Mouse (Mus musculus) midbrain, embryonic 16.5 days (tissue): ENCODE results near the gene Fam84a. TPM values are rescaled to one million over a fixed set of nuclear protein-coding genes. Genes with fewer than 3 reads are reported as not detected.

Source experiments
- ATAC-seq: fragments of 200-750 bp; cut with Nextera tagmentation; 2 replicates; pipeline ENCODE4 v1.8.0; 2017; ENCODE audit warnings: moderate TSS enrichment
- H3K27ac ChIP-seq: fragments of 300-500 bp; sonication (generic); 2 replicates; pipeline ENCODE4 v1.5.1; 2014; ENCODE audit warnings: mild to moderate bottlenecking, low read length, mixed read lengths
- H3K27me3 ChIP-seq: fragments of 300-500 bp; sonication (generic); 2 replicates; pipeline ENCODE4 v1.6.1; 2014; ENCODE audit warnings: low read depth, low read length, mixed read lengths; ENCODE audit not compliant: control insufficient read depth, insufficient read depth
- H3K36me3 ChIP-seq: fragments of 300-500 bp; sonication (generic); 2 replicates; pipeline ENCODE4 v1.6.1; 2014; ENCODE audit warnings: mild to moderate bottlenecking, low read length, moderate library complexity, mixed read lengths; ENCODE audit not compliant: control insufficient read depth, insufficient read depth
- H3K4me1 ChIP-seq: fragments of 300-500 bp; sonication (generic); 2 replicates; pipeline ENCODE4 v1.6.1; 2014; ENCODE audit warnings: mild to moderate bottlenecking, low read length, mixed read lengths; ENCODE audit not compliant: control insufficient read depth, insufficient read depth
- H3K4me2 ChIP-seq: fragments of 300-500 bp; sonication (generic); 2 replicates; pipeline ENCODE4 v1.6.1; 2014; ENCODE audit warnings: mild to moderate bottlenecking, low read length, mixed read lengths
- H3K4me3 ChIP-seq: fragments of 300-500 bp; sonication (generic); 2 replicates; pipeline ENCODE4 v1.5.1; 2014; ENCODE audit warnings: low read depth, mild to moderate bottlenecking, low read length, moderate library complexity, mixed read lengths
- H3K9ac ChIP-seq: fragments of 300-500 bp; sonication (generic); 2 replicates; pipeline ENCODE4 v1.6.1; 2014; ENCODE audit warnings: low read depth, low read length, mixed read lengths
- H3K9me3 ChIP-seq: fragments of 300-500 bp; sonication (generic); replicated peaks from 2 replicates; pipeline ENCODE4 v1.6.1; 2014; ENCODE audit warnings: mild to moderate bottlenecking, low read length, mixed read lengths; ENCODE audit not compliant: control insufficient read depth, poor library complexity, severe bottlenecking
- WGBS: fragments of 180-500 bp; shearing (Covaris S2); extraction: QIAGEN DNeasy Blood & Tissue Kit; methylation state at CpG from one replicate; pipeline ENCODE4 v1.1.7; 2014; 5-methylcytosine and 5-hydroxymethylcytosine counted together
- polyA plus RNA-seq: library from polyadenylated mRNA; unstranded; fragments of >200 nt; fragmentation: Nextera tagmentation; extraction: Ambion mirVana; gene quantifications from 2 replicates; pipeline ENCODE4 v1.2.1, GENCODE M21; 2015

Gene Fam84a
- polyA plus RNA-seq = 74.8 and 75.7 TPM in 2 replicates

- H3K4me2 ChIP-seq = peak within 1 kb of the TSS; percentile 94
- peak; percentile 98 for ATAC-seq
- H3K4me1 ChIP-seq = peaks cover 11% of the 10 kb centered on the region
- under 1% methylated on average over 31 of the region's 31 CpGs for WGBS
- H3K9ac ChIP-seq = peak within 1 kb of the TSS; percentile 79
- H3K4me3 ChIP-seq = peak within 1 kb of the TSS; percentile 74
- H3K27me3 ChIP-seq = no peaks in the 10 kb centered on the region
- peak within 1 kb of the TSS; percentile 88 for H3K27ac ChIP-seq
- H3K36me3 ChIP-seq = no peaks in the 10 kb centered on the region
- no peaks in the 10 kb centered on the region for H3K9me3 ChIP-seq
These were observed at the start of gene Fam84a for GRCm38 (mm10) chr12:14151921-14152320. Gene Fam84a, minus strand, starts transcription at chr12:14152054.

- Histone ChIP-seq H3K27ac (no peak overlapping the region), H3K4me2 (no peak overlapping the region), H3K4me3 (no peak overlapping the region), H3K9ac (no peak overlapping the region), H3K27me3 (no peaks in the 10 kb centered on the region), H3K4me1 (no peaks in the 10 kb centered on the region), H3K36me3 (no peaks in the 10 kb centered on the region), H3K9me3 (no peaks in the 10 kb centered on the region)
- no peak for ATAC-seq
- 70% methylated on average over 3 of the region's 3 CpGs for WGBS
These were observed 43.6 kb upstream of the Fam84a start for GRCm38 (mm10) chr12:14195479-14195878.

DNA sequence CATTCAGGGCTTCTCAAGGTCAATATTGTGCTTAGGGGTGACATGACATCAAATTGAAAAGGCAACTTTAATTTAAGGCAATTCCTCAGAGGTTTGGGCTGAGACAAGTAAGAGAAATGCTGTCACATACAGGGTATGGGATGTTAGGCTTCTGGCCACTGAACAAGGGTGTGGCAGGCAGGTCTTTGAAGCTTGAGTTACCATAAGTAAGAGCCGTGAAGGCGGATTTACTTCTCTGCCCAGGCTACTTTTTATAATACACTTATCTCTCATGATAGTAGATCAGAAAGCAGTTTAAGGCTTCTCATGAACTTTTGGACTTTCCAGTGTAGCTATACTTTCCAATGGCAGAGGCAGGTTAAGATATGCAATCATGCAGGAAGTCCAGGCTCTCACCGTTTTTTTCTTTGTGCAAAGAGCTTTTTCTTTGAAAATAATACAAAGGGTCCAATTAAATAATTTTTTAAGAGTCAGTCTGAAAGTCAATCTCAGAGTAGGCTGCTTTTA, 34.9 kb upstream of the Fam84a start:
- H3K27ac ChIP-seq = no peak overlapping the region
- H3K9ac ChIP-seq = no peak overlapping the region
- H3K4me1 ChIP-seq = no peaks in the 10 kb centered on the region
- WGBS = 89% methylated on average over 3 of the region's 3 CpGs
- no peaks in the 10 kb centered on the region for H3K36me3 ChIP-seq
- H3K9me3 ChIP-seq = no peaks in the 10 kb centered on the region
- H3K4me2 ChIP-seq = no peak overlapping the region
- H3K27me3 ChIP-seq = no peaks in the 10 kb centered on the region
- no peak for ATAC-seq
- no peak overlapping the region for H3K4me3 ChIP-seq

DNA sequence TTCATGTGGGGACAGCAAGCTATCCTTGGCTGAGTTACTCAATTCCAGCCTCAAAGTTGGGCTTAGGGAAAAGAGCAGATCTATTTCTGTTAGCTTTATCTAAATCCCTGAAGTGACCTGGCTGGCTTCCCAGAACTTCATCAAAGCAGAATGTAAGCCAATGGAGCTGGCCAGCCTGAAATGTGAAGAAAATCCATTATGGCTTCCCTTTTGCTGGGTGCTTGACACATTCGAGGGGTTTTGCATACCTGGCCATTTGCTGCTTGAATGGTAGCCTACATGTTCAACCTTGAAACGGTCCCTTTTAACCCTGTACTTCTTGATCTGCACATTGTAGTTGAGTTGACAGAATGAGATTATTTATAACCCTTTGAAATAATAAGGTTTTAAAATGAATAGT, 13.9 kb upstream of the Fam84a start:
- no peak overlapping the region for H3K27ac ChIP-seq

GRCm38 (mm10) chr12:14164936-14165335, 13.1 kb upstream of the Fam84a start:
- ATAC-seq = no peak
- Histone ChIP-seq H3K4me1 (no peaks in the 10 kb centered on the region), H3K4me2 (no peak overlapping the region), H3K4me3 (no peak overlapping the region), H3K9ac (no peak overlapping the region), H3K36me3 (no peaks in the 10 kb centered on the region), H3K27ac (no peak overlapping the region), H3K27me3 (no peaks in the 10 kb centered on the region), H3K9me3 (no peaks in the 10 kb centered on the region)
- 100% methylated on average over 1 of the region's 1 CpGs for WGBS

More for the DNA sequence above, 13.9 kb upstream of the Fam84a start:
- Histone ChIP-seq H3K4me1 (no peaks in the 10 kb centered on the region), H3K9ac (no peak overlapping the region), H3K27me3 (no peaks in the 10 kb centered on the region), H3K4me3 (no peak overlapping the region), H3K36me3 (no peaks in the 10 kb centered on the region), H3K4me2 (no peak overlapping the region), H3K9me3 (no peaks in the 10 kb centered on the region)
- WGBS = 64% methylated on average over 2 of the region's 2 CpGs
- ATAC-seq = no peak

- Histone ChIP-seq H3K9me3 (no peaks in the 10 kb centered on the region), H3K4me3 (peak overlapping the region; percentile 74), H3K9ac (peak overlapping the region; percentile 79), H3K4me2 (peak overlapping the region; percentile 94), H3K36me3 (no peaks in the 10 kb centered on the region), H3K27me3 (no peaks in the 10 kb centered on the region), H3K27ac (peak overlapping the region; percentile 29; the same call in 1 of the 2 replicates), H3K4me1 (peaks cover 11% of the 10 kb centered on the region)
- WGBS = under 1% methylated on average over 14 of the region's 14 CpGs
- ATAC-seq = peak; percentile 12
These were observed 572 bp upstream of the Fam84a start for GRCm38 (mm10) chr12:14152426-14152825.

GRCm38 (mm10) chr12:14150936-14151631, 770 bp downstream of the Fam84a start:
- 2% methylated on average over 19 of the region's 19 CpGs for WGBS
- no peaks in the 10 kb centered on the region for H3K27me3 ChIP-seq
- H3K4me1 ChIP-seq = peaks cover 11% of the 10 kb centered on the region
- no peaks in the 10 kb centered on the region for H3K9me3 ChIP-seq
- no peaks in the 10 kb centered on the region for H3K36me3 ChIP-seq
- H3K4me3 ChIP-seq = peak overlapping the region; percentile 74
- peak; percentile 64 for ATAC-seq
- peak overlapping the region; percentile 94 for H3K4me2 ChIP-seq
- peak overlapping the region; percentile 88 for H3K27ac ChIP-seq
- peak overlapping the region; percentile 79 for H3K9ac ChIP-seq

- Histone ChIP-seq H3K4me3 (peak overlapping the region; percentile 74), H3K9me3 (no peaks in the 10 kb centered on the region), H3K4me2 (peak overlapping the region; percentile 94), H3K36me3 (no peaks in the 10 kb centered on the region), H3K27ac (peak overlapping the region; percentile 88), H3K9ac (peak overlapping the region; percentile 79), H3K4me1 (peaks cover 11% of the 10 kb centered on the region), H3K27me3 (no peaks in the 10 kb centered on the region)
- ATAC-seq = peak; percentile 2; the same call in 1 of the 2 replicates
- under 1% methylated on average over 20 of the region's 20 CpGs for WGBS
These were observed 1.3 kb downstream of the Fam84a start for GRCm38 (mm10) chr12:14150568-14150909.

DNA sequence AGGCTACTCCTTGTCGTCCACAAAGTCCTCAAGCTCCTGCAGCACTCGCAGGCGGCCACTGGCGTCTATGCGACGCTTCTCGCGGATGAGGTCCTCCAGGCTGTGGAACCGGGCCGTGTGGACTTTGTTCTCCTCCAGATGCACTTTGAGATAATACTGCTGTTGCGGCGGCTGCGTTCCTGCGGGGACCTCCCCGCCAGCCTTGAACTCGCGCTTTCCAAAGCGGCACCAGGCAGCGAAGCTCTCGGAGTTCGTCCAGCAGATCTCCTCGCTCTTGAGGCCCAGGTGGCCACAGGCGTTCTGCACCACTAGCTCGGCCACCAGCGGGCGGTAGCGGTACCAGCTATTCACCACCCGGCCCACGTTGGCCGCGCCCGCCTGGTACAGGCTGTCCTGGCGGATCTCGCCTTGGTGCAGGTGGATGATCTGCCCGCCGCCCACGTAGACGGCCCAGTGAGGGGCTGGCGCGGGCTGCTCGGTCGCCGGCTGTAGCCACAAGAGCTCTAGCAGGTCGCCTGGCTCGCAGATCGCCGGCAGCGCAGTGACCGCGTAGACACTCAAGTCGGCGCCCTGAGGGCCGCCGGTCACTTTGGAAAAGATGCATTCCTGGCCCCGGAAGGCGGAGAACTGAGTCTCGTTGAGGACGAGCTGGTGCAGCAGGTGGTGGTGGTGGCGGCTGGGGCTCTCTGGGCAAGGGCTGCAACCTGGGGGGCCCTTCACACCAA, 1.8 kb downstream of the Fam84a start:
- Histone ChIP-seq H3K4me3 (peak overlapping the region; percentile 74), H3K27ac (peak overlapping the region; percentile 88), H3K9me3 (no peaks in the 10 kb centered on the region), H3K27me3 (no peaks in the 10 kb centered on the region), H3K36me3 (no peaks in the 10 kb centered on the region), H3K9ac (peak overlapping the region; percentile 79), H3K4me2 (peak overlapping the region; percentile 94), H3K4me1 (peaks cover 11% of the 10 kb centered on the region)
- WGBS = under 1% methylated on average over 59 of the region's 59 CpGs
- ATAC-seq = peak; percentile 23
